Mouse (Mus musculus) heart, adult 2 months (tissue): ENCODE results near the gene Rbm26.

Experiments
- CTCF ChIP-seq: fragments of 200-600 bp; IDR thresholded peaks from 2 replicates; pipeline ENCODE4 v1.8.1; 2022; ENCODE audit warnings: antibody characterized with exemption, mild to moderate bottlenecking, moderate library complexity
- POLR2A ChIP-seq: fragments of 200-500 bp; IDR thresholded peaks from 2 replicates; pipeline ENCODE4 v1.6.1; 2011; ENCODE audit warnings: mild to moderate bottlenecking, low read depth, low read length, control low read depth; ENCODE audit not compliant: insufficient read depth

- no peak for TF ChIP-seq POLR2A
- no peak for TF ChIP-seq CTCF
Measured at GRCm38 (mm10) chr14:105074376-105074775, 102.8 kb downstream of the Rbm26 start.
